ENCODE assay signal across 8 mouse cellular contexts in genomic region chr6:119848034-119848695, GRCm38 (mm10). TPM values are rescaled to one million over a fixed set of nuclear protein-coding genes. Genes with fewer than 3 reads are reported as not detected.
DNase-seq lines count a peak whose midpoint lies in the region; ATAC-seq and TF ChIP-seq lines count a peak whose summit lies in the region.

Erc1 (minus strand) TSS chr6:119848167.

- WGBS in forebrain, embryonic 12.5 days = under 1% methylated on average over 68 of the region's 73 CpGs
- under 1% methylated on average over 64 of the region's 73 CpGs for WGBS in heart, postnatal 0 days
- under 1% methylated on average over 61 of the region's 73 CpGs for WGBS in liver, embryonic 16.5 days (ENCODE audit: insufficient replicate concordance)
- under 1% methylated on average over 49 of the region's 73 CpGs for WGBS in neural tube, embryonic 13.5 days

- peak within 1 kb of the TSS; percentile 75 for H3K4me2 ChIP-seq in forebrain, embryonic 12.5 days
- peak within 1 kb of the TSS; percentile 95 for H3K4me2 ChIP-seq in heart, postnatal 0 days (ENCODE audit: low read depth, low read length)
- peak within 1 kb of the TSS; percentile 89 for H3K4me2 ChIP-seq in liver, embryonic 16.5 days (ENCODE audit: low read depth, low read length)
- peak within 1 kb of the TSS; percentile 69 for H3K4me2 ChIP-seq in neural tube, embryonic 13.5 days

- no peaks in the 10 kb centered on the region for H3K9me3 ChIP-seq in E14TG2a.4 (ENCODE audit: low read length)
- H3K9me3 ChIP-seq in forebrain, embryonic 12.5 days = no peaks in the 10 kb centered on the region
- H3K9me3 ChIP-seq in heart, postnatal 0 days (replicated peaks; ENCODE audit: control insufficient read depth, low read length) = no peaks in the 10 kb centered on the region
- H3K9me3 ChIP-seq in liver, embryonic 16.5 days (replicated peaks; ENCODE audit: control insufficient read depth, low read length) = no peaks in the 10 kb centered on the region
- H3K9me3 ChIP-seq in neural tube, embryonic 13.5 days = no peaks in the 10 kb centered on the region

- H3K4me3 ChIP-seq in E14TG2a.4 (replicated peaks; ENCODE audit: low read length) = peak within 1 kb of the TSS; percentile 93
- H3K4me3 ChIP-seq in forebrain, embryonic 12.5 days (replicated peaks) = peak within 1 kb of the TSS; percentile 90
- peak within 1 kb of the TSS; percentile 98 for H3K4me3 ChIP-seq in heart, postnatal 0 days (ENCODE audit: low read depth, low read length)
- peak within 1 kb of the TSS; percentile 89 for H3K4me3 ChIP-seq in liver, embryonic 16.5 days (ENCODE audit: low read depth, low read length)
- peak within 1 kb of the TSS; percentile 80 for H3K4me3 ChIP-seq in neural tube, embryonic 13.5 days
- peak within 1 kb of the TSS; percentile 97 for H3K4me3 ChIP-seq in testis, adult 2 months (ENCODE audit: control insufficient read depth, low read depth, low read length)

- H3K27me3 ChIP-seq in E14TG2a.4 (ENCODE audit: insufficient read depth, low read length) = no peaks in the 10 kb centered on the region
- H3K27me3 ChIP-seq in forebrain, embryonic 12.5 days = no peaks in the 10 kb centered on the region
- H3K27me3 ChIP-seq in heart, postnatal 0 days (ENCODE audit: control insufficient read depth, insufficient read depth, low read length) = no peaks in the 10 kb centered on the region
- no peaks in the 10 kb centered on the region for H3K27me3 ChIP-seq in liver, embryonic 16.5 days (ENCODE audit: control insufficient read depth, insufficient read depth, low read depth, low read length)
- H3K27me3 ChIP-seq in neural tube, embryonic 13.5 days = no peaks in the 10 kb centered on the region
- H3K27me3 ChIP-seq in testis, adult 2 months (ENCODE audit: control insufficient read depth, insufficient read depth, low read length) = no peaks in the 10 kb centered on the region

- peaks cover 24% of the 10 kb centered on the region for H3K4me1 ChIP-seq in E14TG2a.4 (replicated peaks; ENCODE audit: low read depth, low read length)
- H3K4me1 ChIP-seq in forebrain, embryonic 12.5 days = peaks cover 23% of the 10 kb centered on the region
- H3K4me1 ChIP-seq in heart, postnatal 0 days (ENCODE audit: control insufficient read depth, insufficient read depth) = peaks cover 13% of the 10 kb centered on the region
- peaks cover 13% of the 10 kb centered on the region for H3K4me1 ChIP-seq in liver, embryonic 16.5 days (ENCODE audit: control insufficient read depth, low read depth, low read length)
- peaks cover 30% of the 10 kb centered on the region for H3K4me1 ChIP-seq in neural tube, embryonic 13.5 days (replicated peaks)
- peaks cover 4% of the 10 kb centered on the region; the same call in 1 of the 2 replicates for H3K4me1 ChIP-seq in testis, adult 2 months (ENCODE audit: control insufficient read depth, insufficient read depth, low read length)

- TF ChIP-seq CTCF in E14TG2a.4 (conservative IDR thresholded peaks at IDR 0.05; ENCODE audit: low read length) = no peak
- peak; percentile 0; the same call in 1 of the 2 replicates for TF ChIP-seq CTCF in heart, postnatal 0 days (IDR thresholded peaks at IDR 0.05; ENCODE audit: low read depth)
- TF ChIP-seq CTCF in testis, adult 2 months (IDR thresholded peaks at IDR 0.05; ENCODE audit: control insufficient read depth, insufficient read depth, insufficient replicate concordance, low read depth, low read length) = no peak

- H3K9ac ChIP-seq in forebrain, embryonic 12.5 days = peak within 1 kb of the TSS; percentile 93
- H3K9ac ChIP-seq in heart, postnatal 0 days (replicated peaks; ENCODE audit: low read depth, low read length) = peak within 1 kb of the TSS; percentile 93
- peak within 1 kb of the TSS; percentile 91 for H3K9ac ChIP-seq in liver, embryonic 16.5 days (ENCODE audit: low read depth, low read length)
- peak within 1 kb of the TSS; percentile 94 for H3K9ac ChIP-seq in neural tube, embryonic 13.5 days

- peak; percentile 95 for ATAC-seq in forebrain, embryonic 12.5 days (ENCODE audit: low FRiP score)
- ATAC-seq in heart, postnatal 0 days (ENCODE audit: insufficient read depth, low read depth) = peak; percentile 95
- peak; percentile 93 for ATAC-seq in liver, embryonic 16.5 days (ENCODE audit: low read depth)
- peak; percentile 96 for ATAC-seq in neural tube, embryonic 13.5 days (ENCODE audit: low read depth)

- H3K27ac ChIP-seq in forebrain, embryonic 12.5 days = peak within 1 kb of the TSS; percentile 97
- H3K27ac ChIP-seq in heart, postnatal 0 days (ENCODE audit: low read depth) = peak within 1 kb of the TSS; percentile 96
- H3K27ac ChIP-seq in liver, embryonic 16.5 days (ENCODE audit: low read length) = peak within 1 kb of the TSS; percentile 93
- peak within 1 kb of the TSS; percentile 98 for H3K27ac ChIP-seq in neural tube, embryonic 13.5 days (replicated peaks)
- peak within 1 kb of the TSS; percentile 93 for H3K27ac ChIP-seq in testis, adult 2 months (ENCODE audit: control insufficient read depth, insufficient read depth, low read depth, low read length)

- no peaks in the 10 kb centered on the region for H3K36me3 ChIP-seq in E14TG2a.4 (ENCODE audit: insufficient read depth, low read length)
- H3K36me3 ChIP-seq in forebrain, embryonic 12.5 days (replicated peaks) = no peaks in the 10 kb centered on the region
- no peaks in the 10 kb centered on the region for H3K36me3 ChIP-seq in heart, postnatal 0 days (replicated peaks; ENCODE audit: control insufficient read depth, insufficient read depth, low read length)
- H3K36me3 ChIP-seq in liver, embryonic 16.5 days (ENCODE audit: control insufficient read depth, insufficient read depth) = no peaks in the 10 kb centered on the region
- no peaks in the 10 kb centered on the region for H3K36me3 ChIP-seq in neural tube, embryonic 13.5 days
- no peaks in the 10 kb centered on the region for H3K36me3 ChIP-seq in testis, adult 2 months (ENCODE audit: control insufficient read depth, insufficient read depth, low read length)

- peak; percentile 45; the same call in 1 of the 2 replicates for TF ChIP-seq POLR2A in testis, adult 2 months (IDR thresholded peaks at IDR 0.05; ENCODE audit: control insufficient read depth, low read depth, low read length)

- peak; percentile 80 for DNase-seq in c-Kit-positive CD71-positive TER-119-positive erythroid progenitor cells, embryonic 14.5 days (ENCODE audit: low spot score)
- DNase-seq in heart, postnatal 0 days (ENCODE audit: low spot score) = peak; percentile 96
- DNase-seq in kidney, postnatal 4 days = peak; percentile 99

- no peak for TF ChIP-seq EP300 in heart, postnatal 0 days (IDR thresholded peaks at IDR 0.05; ENCODE audit: low read depth)

RNA-seq across cellular contexts. Expression of gene Erc1, which starts in this region (rescaled TPM):
- 32.9 and 34.9 TPM in 2 replicates for polyA plus RNA-seq in forebrain, embryonic 12.5 days (2016; fragmentation: Nextera tagmentation; extraction: Ambion mirVana)
- 19.2 and 30.7 TPM in 2 replicates for total RNA-seq in heart, postnatal 0 days (2014; rRNA removed; ENCODE audit: low replicate concordance)
- polyA plus RNA-seq in heart, postnatal 0 days (2015; fragmentation: Nextera tagmentation; extraction: Ambion mirVana) = 11.9 and 12.5 TPM in 2 replicates
- polyA plus RNA-seq in liver, embryonic 16.5 days (2015; fragmentation: Nextera tagmentation; extraction: Ambion mirVana) = 2.4 and 2.7 TPM in 2 replicates
- 38.1 and 42.0 TPM in 2 replicates for polyA plus RNA-seq in neural tube, embryonic 13.5 days (2015; fragmentation: Nextera tagmentation; extraction: Ambion mirVana)
- polyA plus RNA-seq in testis, adult 2 months (2012; rRNA removed) = 9.2 and 9.9 TPM in 2 replicates

Comparison
In these comparisons a context has a peak if more than half of its experiments do, and no peak if none do; other contexts are left out.
1. Peak in every context shown above with its lines: DNase-seq, ATAC-seq, H3K4me3 ChIP-seq and H3K27ac ChIP-seq.